Mouse (Mus musculus) forebrain, embryonic 14.5 days (tissue): ENCODE data around the gene Defb23. TPM values are rescaled to one million over a fixed set of nuclear protein-coding genes. Genes with fewer than 3 reads are reported as not detected.

Source experiments
- ATAC-seq: fragments of 200-750 bp; cut with Nextera tagmentation; 2 replicates; pipeline ENCODE4 v1.8.0; 2017; ENCODE audit warnings: mild to moderate bottlenecking, moderate library complexity
- DNase-seq: peaks from one replicate; pipeline ENCODE4 v3.0.0-alpha.2; 2015; ENCODE audit warnings: low spot score
- H3K27ac ChIP-seq: fragments of 300-500 bp; sonication (generic); 2 replicates; pipeline ENCODE4 v1.5.1; 2014; ENCODE audit warnings: low read depth, mild to moderate bottlenecking, control low read depth, low read length, moderate library complexity
- H3K27me3 ChIP-seq: fragments of 300-500 bp; sonication (generic); replicated peaks from 2 replicates; pipeline ENCODE4 v1.6.1; 2014; ENCODE audit warnings: low read length, control low read depth, mixed read lengths; ENCODE audit not compliant: control insufficient read depth, insufficient read depth
- H3K36me3 ChIP-seq: fragments of 300-500 bp; sonication (generic); 2 replicates; pipeline ENCODE4 v1.6.1; 2014; ENCODE audit warnings: low read length, control low read depth; ENCODE audit not compliant: control insufficient read depth, insufficient read depth
- H3K4me1 ChIP-seq: fragments of 300-500 bp; sonication (generic); 2 replicates; pipeline ENCODE4 v1.6.1; 2014; ENCODE audit warnings: antibody characterized with exemption, low read length, control low read depth; ENCODE audit not compliant: control insufficient read depth, insufficient read depth
- H3K4me2 ChIP-seq: fragments of 300-500 bp; sonication (generic); 2 replicates; pipeline ENCODE4 v1.6.1; 2014; ENCODE audit warnings: mild to moderate bottlenecking, control low read depth, low read length
- H3K4me3 ChIP-seq: fragments of 300-500 bp; sonication (generic); 2 replicates; pipeline ENCODE4 v1.5.1; 2014; ENCODE audit warnings: low read depth, low read length, control low read depth
- H3K9ac ChIP-seq: fragments of 300-500 bp; sonication (generic); 2 replicates; pipeline ENCODE4 v1.6.1; 2014; ENCODE audit warnings: mild to moderate bottlenecking, low read length, control low read depth, moderate library complexity
- H3K9me3 ChIP-seq: fragments of 300-500 bp; sonication (generic); replicated peaks from 2 replicates; pipeline ENCODE4 v1.6.1; 2016; ENCODE audit warnings: low read length, control low read depth, mixed read lengths; ENCODE audit not compliant: control insufficient read depth
- WGBS: fragments of 180-500 bp; shearing (Covaris S2); extraction: QIAGEN DNeasy Blood & Tissue Kit; methylation state at CpG from one replicate; pipeline ENCODE4 v1.1.7; 2014; 5-methylcytosine and 5-hydroxymethylcytosine counted together
- polyA plus RNA-seq: library from polyadenylated mRNA; unstranded; fragments of >200 nt; fragmentation: Nextera tagmentation; extraction: Ambion mirVana; gene quantifications from 2 replicates; pipeline ENCODE4 v1.2.1, GENCODE M21; 2014

The Defb23 gene
- polyA plus RNA-seq, 1 experiment from 2014 or later, result not detected

- H3K4me2 ChIP-seq, result no peak overlapping the region
- no peaks in the 10 kb centered on the region for H3K36me3 ChIP-seq
- WGBS, result 87% methylated on average over 7 of the region's 7 CpGs
- no peak for ATAC-seq
- no peaks in the 10 kb centered on the region for H3K9me3 ChIP-seq
- H3K27ac ChIP-seq, result no peak overlapping the region
- no peak overlapping the region for H3K9ac ChIP-seq
- no peak for DNase-seq
- H3K27me3 ChIP-seq, result no peaks in the 10 kb centered on the region
- H3K4me1 ChIP-seq, result no peaks in the 10 kb centered on the region
- H3K4me3 ChIP-seq, result no peak overlapping the region
These were observed 17.3 kb upstream of the Defb23 start for GRCm38 (mm10) chr2:152481726-152482125.

- Histone ChIP-seq H3K9ac (no peak overlapping the region), H3K27me3 (no peaks in the 10 kb centered on the region), H3K27ac (no peak overlapping the region), H3K4me1 (no peaks in the 10 kb centered on the region), H3K9me3 (no peaks in the 10 kb centered on the region), H3K36me3 (no peaks in the 10 kb centered on the region), H3K4me3 (no peak overlapping the region), H3K4me2 (no peak overlapping the region)
- no peak for DNase-seq
- 88% methylated on average over 3 of the region's 3 CpGs for WGBS
- no peak for ATAC-seq
These were observed 16.5 kb upstream of the Defb23 start for GRCm38 (mm10) chr2:152480881-152481280.

DNA sequence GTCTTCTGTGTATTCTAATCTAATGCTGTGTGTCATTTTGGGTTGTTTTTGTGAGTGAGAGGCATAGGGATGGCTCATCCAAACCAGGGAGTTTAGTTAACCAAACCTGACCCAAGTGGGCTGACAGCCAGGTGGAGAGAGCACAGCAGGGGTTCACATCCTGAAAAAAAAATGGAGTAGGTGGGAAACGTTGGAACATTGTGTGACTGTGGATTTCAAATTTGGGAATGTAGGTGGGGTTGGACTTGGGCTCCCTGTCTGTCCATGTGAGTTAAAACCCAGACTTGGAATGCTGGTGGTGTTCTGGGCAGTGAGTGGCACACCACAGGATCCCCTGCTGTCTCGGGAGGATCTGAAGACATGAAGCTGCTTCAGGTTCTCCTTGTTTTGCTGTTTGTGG, 12.3 kb upstream of the Defb23 start, which contains the start of gene Defb20:
Gene Defb20 (plus strand): TSS at position 301 of the 400 bp plus-strand sequence.
- H3K27me3 ChIP-seq, result no peaks in the 10 kb centered on the region
- H3K36me3 ChIP-seq, result no peaks in the 10 kb centered on the region
- H3K4me3 ChIP-seq, result no peak within 1 kb of the TSS
- DNase-seq, result no peak
- ATAC-seq, result no peak
- no peaks in the 10 kb centered on the region for H3K4me1 ChIP-seq
- H3K9me3 ChIP-seq, result no peaks in the 10 kb centered on the region
- H3K27ac ChIP-seq, result no peak within 1 kb of the TSS
- no peak within 1 kb of the TSS for H3K4me2 ChIP-seq
- WGBS, result 64% methylated on average over 2 of the region's 2 CpGs
- no peak within 1 kb of the TSS for H3K9ac ChIP-seq

DNA sequence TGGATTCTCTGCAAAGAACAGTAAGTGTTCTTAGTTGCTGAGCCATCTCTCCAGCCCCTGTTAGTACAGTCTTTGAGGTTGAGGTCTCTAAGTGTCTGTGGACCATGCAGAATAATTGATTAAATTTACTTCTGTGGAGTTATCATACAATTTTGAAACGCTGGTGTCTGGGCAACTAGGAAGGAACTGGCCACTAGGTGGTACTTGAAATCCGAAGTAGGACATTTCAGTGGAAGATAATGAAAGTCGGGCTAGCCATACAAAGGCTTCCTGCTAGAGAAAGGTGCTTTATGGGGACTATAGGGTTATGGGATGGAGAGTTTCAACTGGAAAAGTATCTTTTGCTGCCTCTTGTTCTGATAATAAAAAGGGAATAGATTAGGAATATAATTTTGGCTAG, 8.0 kb upstream of the Defb23 start:
- H3K9me3 ChIP-seq, result no peaks in the 10 kb centered on the region
- WGBS, result 24% methylated on average over 3 of the region's 3 CpGs
- H3K4me3 ChIP-seq, result no peak overlapping the region
- no peaks in the 10 kb centered on the region for H3K27me3 ChIP-seq
- H3K4me1 ChIP-seq, result no peaks in the 10 kb centered on the region
- DNase-seq, result no peak
- H3K36me3 ChIP-seq, result no peaks in the 10 kb centered on the region
- ATAC-seq, result no peak
- no peak overlapping the region for H3K4me2 ChIP-seq
- H3K27ac ChIP-seq, result no peak overlapping the region
- H3K9ac ChIP-seq, result no peak overlapping the region

GRCm38 (mm10) chr2:152470973-152471372, 6.6 kb upstream of the Defb23 start:
- H3K9me3 ChIP-seq, result no peaks in the 10 kb centered on the region
- 31% methylated on average over 7 of the region's 7 CpGs for WGBS
- no peak for ATAC-seq

GRCm38 (mm10) chr2:152459241-152459640, 5.2 kb downstream of the Defb23 start:
- Histone ChIP-seq H3K4me1 (no peaks in the 10 kb centered on the region), H3K9me3 (no peaks in the 10 kb centered on the region), H3K9ac (no peak overlapping the region), H3K36me3 (no peaks in the 10 kb centered on the region), H3K4me2 (no peak overlapping the region), H3K27ac (no peak overlapping the region), H3K27me3 (no peaks in the 10 kb centered on the region), H3K4me3 (no peak overlapping the region)
- 61% methylated on average over 13 of the region's 13 CpGs for WGBS
- ATAC-seq, result no peak
- peak; percentile 11 for DNase-seq

More at GRCm38 (mm10) chr2:152470973-152471372, 6.6 kb upstream of the Defb23 start:
- DNase-seq, result peak; percentile 72
- Histone ChIP-seq H3K27ac (no peak overlapping the region), H3K36me3 (no peaks in the 10 kb centered on the region), H3K9ac (no peak overlapping the region), H3K27me3 (no peaks in the 10 kb centered on the region), H3K4me3 (no peak overlapping the region), H3K4me2 (no peak overlapping the region), H3K4me1 (no peaks in the 10 kb centered on the region)

GRCm38 (mm10) chr2:152452101-152452781, 12.2 kb downstream of the Defb23 start:
- no peaks in the 10 kb centered on the region for H3K9me3 ChIP-seq
- no peaks in the 10 kb centered on the region for H3K4me1 ChIP-seq
- no peaks in the 10 kb centered on the region for H3K36me3 ChIP-seq
- no peaks in the 10 kb centered on the region for H3K27me3 ChIP-seq
- 68% methylated on average over 4 of the region's 4 CpGs for WGBS
- H3K4me2 ChIP-seq, result no peak overlapping the region
- ATAC-seq (no peak), DNase-seq (no peak)
- H3K9ac ChIP-seq, result no peak overlapping the region
- no peak overlapping the region for H3K4me3 ChIP-seq
- no peak overlapping the region for H3K27ac ChIP-seq

GRCm38 (mm10) chr2:152450241-152450640, 14.2 kb downstream of the Defb23 start:
- Histone ChIP-seq H3K27me3 (no peaks in the 10 kb centered on the region), H3K27ac (no peak overlapping the region), H3K9me3 (no peaks in the 10 kb centered on the region), H3K4me3 (no peak overlapping the region), H3K36me3 (no peaks in the 10 kb centered on the region), H3K9ac (no peak overlapping the region), H3K4me2 (no peak overlapping the region), H3K4me1 (no peaks in the 10 kb centered on the region)
- DNase-seq (peak; percentile 74), ATAC-seq (0 out of 2 replicates have a peak, but pooled peaks have one; percentile 34)
- 8% methylated on average over 5 of the region's 5 CpGs for WGBS

GRCm38 (mm10) chr2:152447461-152447860, 17.0 kb downstream of the Defb23 start:
- no peak overlapping the region for H3K27ac ChIP-seq
- ATAC-seq, result no peak
- H3K9me3 ChIP-seq, result no peaks in the 10 kb centered on the region
- H3K4me1 ChIP-seq, result no peaks in the 10 kb centered on the region
- H3K4me2 ChIP-seq, result no peak overlapping the region
- no peak for DNase-seq
- H3K36me3 ChIP-seq, result no peaks in the 10 kb centered on the region
- WGBS, result 55% methylated on average over 5 of the region's 5 CpGs
- no peaks in the 10 kb centered on the region for H3K27me3 ChIP-seq
- no peak overlapping the region for H3K9ac ChIP-seq
- no peak overlapping the region for H3K4me3 ChIP-seq
